ENCODE assay signal across 15 mouse cellular contexts in genomic region chr6:83510210-83510609, GRCm38 (mm10). TPM values are rescaled to one million over a fixed set of nuclear protein-coding genes. Genes with fewer than 3 reads are reported as not detected.
A peak's percentile ranks its signal among the peaks of the same experiment; 100 is the strongest.
DNase-seq lines count a peak whose midpoint lies in the region; ATAC-seq and TF ChIP-seq lines count a peak whose summit lies in the region.
"Had no signal": no experiment of that assay in that cellular context is flagged by ENCODE, and none has a peak within 500 bp of the region (broad histone marks: within the 10 kb centered on the region; RNA-seq: fewer than 3 reads in every experiment).

No protein-coding gene starts in this region.

- H3K4me3 ChIP-seq in kidney, adult 2 months (ENCODE audit: insufficient read depth, low read depth, low read length): no peak overlapping the region
- no peak overlapping the region for H3K4me3 ChIP-seq in kidney, embryonic 16.5 days (ENCODE audit: low read length)
- no peak overlapping the region for H3K4me3 ChIP-seq in lung, adult 2 months (replicated peaks; ENCODE audit: extremely low read depth, low read depth, low read length)
- H3K4me3 ChIP-seq: embryonic facial prominence, embryonic 13.5 days; forebrain, embryonic 13.5 days; lung, embryonic 15.5 days; neural tube, embryonic 15.5 days had no signal

- no peak overlapping the region for H3K27ac ChIP-seq in kidney, adult 2 months (ENCODE audit: insufficient read depth, low read depth, low read length)
- no peak overlapping the region for H3K27ac ChIP-seq in kidney, embryonic 16.5 days (ENCODE audit: low read length)
- H3K27ac ChIP-seq: embryonic facial prominence, embryonic 13.5 days; forebrain, embryonic 13.5 days; lung, embryonic 15.5 days; neural tube, embryonic 15.5 days had no signal

- no peak overlapping the region for H3K9ac ChIP-seq in kidney, embryonic 16.5 days (replicated peaks; ENCODE audit: low read length)
- H3K9ac ChIP-seq: forebrain, embryonic 13.5 days; lung, embryonic 15.5 days had no signal

- no peaks in the 10 kb centered on the region for H3K27me3 ChIP-seq in kidney, adult 2 months (replicated peaks; ENCODE audit: control insufficient read depth, insufficient read depth, low read length)
- no peaks in the 10 kb centered on the region for H3K27me3 ChIP-seq in kidney, embryonic 16.5 days (ENCODE audit: insufficient read depth, low read length)
- H3K27me3 ChIP-seq: embryonic facial prominence, embryonic 13.5 days; forebrain, embryonic 13.5 days; lung, embryonic 15.5 days; neural tube, embryonic 15.5 days had no signal

- TF ChIP-seq CTCF in kidney, adult 2 months (conservative IDR thresholded peaks at IDR 0.05; ENCODE audit: insufficient read depth, insufficient read length, low read depth, low read length): peak; percentile 46; the same call in 1 of the 2 replicates
- peak; percentile 43; the same call in 1 of the 2 replicates for TF ChIP-seq CTCF in lung, adult 2 months (IDR thresholded peaks at IDR 0.05; ENCODE audit: insufficient read depth, low read length)

- 55% methylated on average over 2 of the region's 2 CpGs for WGBS in kidney, adult 2 months
- 56% methylated on average over 2 of the region's 2 CpGs for WGBS in kidney, embryonic 16.5 days
- 38% methylated on average over 2 of the region's 2 CpGs for WGBS in lung, adult 2 months

- no peak overlapping the region for H3K4me2 ChIP-seq in kidney, embryonic 16.5 days (replicated peaks; ENCODE audit: low read depth, low read length)
- H3K4me2 ChIP-seq: embryonic facial prominence, embryonic 13.5 days; forebrain, embryonic 13.5 days; lung, embryonic 15.5 days; neural tube, embryonic 15.5 days had no signal

- no peak for ATAC-seq in kidney, embryonic 16.5 days (ENCODE audit: low FRiP score, low TSS enrichment)
- ATAC-seq: forebrain, embryonic 13.5 days; intestine, embryonic 16.5 days had no signal

- peaks cover 6% of the 10 kb centered on the region; the same call in 1 of the 2 replicates for H3K4me1 ChIP-seq in kidney, adult 2 months (ENCODE audit: control insufficient read depth, insufficient read depth, low read length)
- peaks cover 12% of the 10 kb centered on the region for H3K4me1 ChIP-seq in kidney, embryonic 16.5 days (ENCODE audit: insufficient read depth, low read length)
- peaks cover 3% of the 10 kb centered on the region; the same call in 1 of the 2 replicates for H3K4me1 ChIP-seq in lung, adult 2 months (ENCODE audit: control insufficient read depth, insufficient read depth, low read length)

- peak; percentile 63 for DNase-seq in cerebellum, postnatal 10 days
- no peak for DNase-seq in cerebellum, adult 11-12 months
- DNase-seq in kidney, adult 2 months: peak; percentile 10
- DNase-seq in lung, adult 2 months: no peak
- no peak for DNase-seq in lung, postnatal 14 days
- peak; percentile 42 for DNase-seq in lung, postnatal 36 days
- DNase-seq in thymus, postnatal 14 days: no peak
- DNase-seq: B cell, adult 2 months; gastrocnemius, postnatal 36 days had no signal

- H3K9me3 ChIP-seq in kidney, embryonic 16.5 days (ENCODE audit: low read length): no peaks in the 10 kb centered on the region
- H3K9me3 ChIP-seq: embryonic facial prominence, embryonic 13.5 days; forebrain, embryonic 13.5 days; lung, embryonic 15.5 days; neural tube, embryonic 15.5 days had no signal

- no peaks in the 10 kb centered on the region for H3K36me3 ChIP-seq in kidney, adult 2 months (ENCODE audit: control insufficient read depth, insufficient read depth, low read length)
- H3K36me3 ChIP-seq in kidney, embryonic 16.5 days (ENCODE audit: insufficient read depth, low read length): no peaks in the 10 kb centered on the region
- H3K36me3 ChIP-seq: embryonic facial prominence, embryonic 13.5 days; lung, embryonic 15.5 days; neural tube, embryonic 15.5 days had no signal

- TF ChIP-seq POLR2A in kidney, adult 2 months (IDR thresholded peaks at IDR 0.05; ENCODE audit: low read depth, low read length): no peak
- TF ChIP-seq POLR2A in lung, adult 2 months (IDR thresholded peaks at IDR 0.05; ENCODE audit: borderline replicate concordance, extremely low read depth, low read depth, low read length): no peak

RNA-seq across cellular contexts. Expression of gene Dguok, which starts 3.4 kb away (rescaled TPM):
- 50.0 and 50.5 TPM in 2 replicates for polyA plus RNA-seq in kidney, adult 2 months (2012; rRNA removed)
- polyA plus RNA-seq in kidney, embryonic 16.5 days (2015; fragmentation: Nextera tagmentation; extraction: Ambion mirVana): 85.8 and 95.8 TPM in 2 replicates
- polyA plus RNA-seq in lung, adult 2 months (2012; rRNA removed): 54.9 and 55.5 TPM in 2 replicates

RNA-seq across cellular contexts. Expression of gene Actg2, which starts 25.9 kb away (rescaled TPM):
- 2.0 and 10.5 TPM in 2 replicates for polyA plus RNA-seq in kidney, adult 2 months (2012; rRNA removed)
- polyA plus RNA-seq in kidney, embryonic 16.5 days (2015; fragmentation: Nextera tagmentation; extraction: Ambion mirVana): 21.2 and 182 TPM in 2 replicates
- polyA plus RNA-seq in lung, adult 2 months (2012; rRNA removed): 64.6 and 108 TPM in 2 replicates

RNA-seq across cellular contexts. Expression of gene Tet3, which starts 51.3 kb away (rescaled TPM):
- 7.1 and 8.0 TPM in 2 replicates for polyA plus RNA-seq in kidney, adult 2 months (2012; rRNA removed)
- polyA plus RNA-seq in kidney, embryonic 16.5 days (2015; fragmentation: Nextera tagmentation; extraction: Ambion mirVana): 48.9 and 65.3 TPM in 2 replicates
- polyA plus RNA-seq in lung, adult 2 months (2012; rRNA removed): 16.0 and 22.4 TPM in 2 replicates

Comparison
In these comparisons a context has a peak if more than half of its experiments do, and no peak if none do; other contexts are left out.
1. DNase-seq: peak in cerebellum, postnatal 10 days (2 of 2), kidney, adult 2 months (single experiment) and lung, postnatal 36 days (single experiment); none in cerebellum, adult 11-12 months (single experiment), lung, adult 2 months (single experiment), lung, postnatal 14 days (single experiment) and thymus, postnatal 14 days (single experiment).